Mouse (Mus musculus) gastrocnemius, adult 2 months (tissue): ENCODE results near the gene Mmp19. TPM values are rescaled to one million over a fixed set of nuclear protein-coding genes. Genes with fewer than 3 reads are reported as not detected.
A peak's percentile ranks its signal among the peaks of the same experiment; 100 is the strongest.

Source experiments
- DNase-seq: peaks from one replicate; pipeline ENCODE4 v3.0.0; 2022
- H3K27ac ChIP-seq: fragments of 200-600 bp; 2 replicates; pipeline ENCODE4 v1.8.1; 2022; ENCODE audit warnings: mild to moderate bottlenecking
- H3K4me3 ChIP-seq: fragments of 200-600 bp; 2 replicates; pipeline ENCODE4 v1.8.1; 2022; ENCODE audit warnings: mild to moderate bottlenecking, moderate library complexity
- CTCF ChIP-seq: fragments of 200-600 bp; IDR thresholded peaks from 2 replicates; pipeline ENCODE4 v1.8.1; 2022; ENCODE audit warnings: antibody characterized with exemption, mild to moderate bottlenecking, moderate library complexity
- intact Hi-C: fragments of 180-260 bp; cut with DNase I; formaldehyde crosslinking; loops from one replicate; pipeline ENCODE4 v1.15.1; 2025
- total RNA-seq, 2 experiments: library from RNA; stranded (reverse); gene quantifications; 2 replicates each; pipeline ENCODE4 v1.2.3; 2021

The Mmp19 gene
- total RNA-seq, 2 experiments from 2014 or later: 1.0 to 1.5 TPM

GRCm38 (mm10) chr10:128772895-128773294 is 17.8 kb upstream of the Mmp19 start:
- peak; percentile 61 for TF ChIP-seq CTCF
- no peak for DNase-seq
- intact Hi-C loops: no loop called here
- H3K4me3 ChIP-seq: no peak overlapping the region
- H3K27ac ChIP-seq: no peak overlapping the region

- TF ChIP-seq CTCF: peak; percentile 3; the same call in 1 of the 2 replicates
- intact Hi-C loops: no loop called here
- Histone ChIP-seq H3K4me3 (no peak overlapping the region), H3K27ac (no peak overlapping the region)
- no peak for DNase-seq
Measured at GRCm38 (mm10) chr10:128773685-128774084, 17.0 kb upstream of the Mmp19 start.

GRCm38 (mm10) chr10:128778441-128778840 is 12.3 kb upstream of the Mmp19 start:
- Histone ChIP-seq H3K4me3 (no peak overlapping the region; the same call in 1 of the 2 replicates), H3K27ac (peak overlapping the region; percentile 85)
- intact Hi-C loops: no loop called here
- DNase-seq: no peak
- no peak for TF ChIP-seq CTCF

- intact Hi-C loops: no loop called here
Measured at GRCm38 (mm10) chr10:128779011-128779795, 11.5 kb upstream of the Mmp19 start.

GRCm38 (mm10) chr10:128780200-128780599 is 10.5 kb upstream of the Mmp19 start:
- intact Hi-C loops: no loop called here
- no peak for DNase-seq

More at GRCm38 (mm10) chr10:128779011-128779795, 11.5 kb upstream of the Mmp19 start:
- DNase-seq: peak; percentile 90
- peak overlapping the region; percentile 85 for H3K27ac ChIP-seq
- H3K4me3 ChIP-seq: peak overlapping the region; percentile 50
- TF ChIP-seq CTCF: no peak

GRCm38 (mm10) chr10:128792041-128792440 is 1.3 kb downstream of the Mmp19 start:
- peak; percentile 5; the same call in 1 of the 2 replicates for TF ChIP-seq CTCF
- H3K4me3 ChIP-seq: no peak overlapping the region
- intact Hi-C loops: no loop called here

More at GRCm38 (mm10) chr10:128780200-128780599, 10.5 kb upstream of the Mmp19 start:
- Histone ChIP-seq H3K4me3 (no peak overlapping the region), H3K27ac (peak overlapping the region; percentile 85)
- TF ChIP-seq CTCF: no peak

GRCm38 (mm10) chr10:128793258-128793657 is 2.5 kb downstream of the Mmp19 start:
- no peak overlapping the region for H3K4me3 ChIP-seq
- no peak for DNase-seq
- no peak overlapping the region for H3K27ac ChIP-seq
- no peak for TF ChIP-seq CTCF
- intact Hi-C loops: no loop called here

More at GRCm38 (mm10) chr10:128792041-128792440, 1.3 kb downstream of the Mmp19 start:
- no peak overlapping the region for H3K27ac ChIP-seq
- DNase-seq: no peak

- Histone ChIP-seq H3K27ac (no peak overlapping the region), H3K4me3 (no peak overlapping the region)
- intact Hi-C loops: no loop called here
- TF ChIP-seq CTCF: no peak
- no peak for DNase-seq
Measured at GRCm38 (mm10) chr10:128794391-128794790, 3.7 kb downstream of the Mmp19 start.

- Histone ChIP-seq H3K4me3 (no peak overlapping the region), H3K27ac (no peak overlapping the region)
- DNase-seq: no peak
- intact Hi-C loops: no loop called here
- no peak for TF ChIP-seq CTCF
Measured at GRCm38 (mm10) chr10:128795581-128795980, 4.9 kb downstream of the Mmp19 start.

GRCm38 (mm10) chr10:128798676-128799075 is 8.0 kb downstream of the Mmp19 start:
- no peak overlapping the region for H3K27ac ChIP-seq
- no peak overlapping the region for H3K4me3 ChIP-seq
- intact Hi-C loops: no loop called here
- TF ChIP-seq CTCF: no peak
- no peak for DNase-seq

GRCm38 (mm10) chr10:128801981-128802495 is 11.3 kb downstream of the Mmp19 start:
- H3K27ac ChIP-seq: no peak overlapping the region
- intact Hi-C loops: loop anchor here (10.0 kb wide), 1 partner anchor 177 kb away; the partner anchor contains the start of gene Rps26
- DNase-seq: no peak
- no peak overlapping the region for H3K4me3 ChIP-seq
- no peak for TF ChIP-seq CTCF

GRCm38 (mm10) chr10:128802956-128803355 is 12.2 kb downstream of the Mmp19 start:
- intact Hi-C loops: loop anchor here (10.0 kb wide), 1 partner anchor 178 kb away; the partner anchor contains the start of gene Rps26
- no peak for DNase-seq
- no peak for TF ChIP-seq CTCF
- peak overlapping the region; percentile 94 for H3K27ac ChIP-seq
- peak overlapping the region; percentile 92 for H3K4me3 ChIP-seq

GRCm38 (mm10) chr10:128803361-128803760 is 12.7 kb downstream of the Mmp19 start:
- TF ChIP-seq CTCF: no peak
- no peak for DNase-seq
- intact Hi-C loops: loop anchor here (10.0 kb wide), 1 partner anchor 179 kb away; the partner anchor contains the start of gene Rps26

More at GRCm38 (mm10) chr10:128803361-128803760, 12.7 kb downstream of the Mmp19 start:
- H3K4me3 ChIP-seq: peak overlapping the region; percentile 92
- peak overlapping the region; percentile 94 for H3K27ac ChIP-seq
